Mouse (Mus musculus) heart, adult 9 months (tissue): Measurements from ENCODE around the gene Plcb2.

Source experiments
- DNase-seq, 2 experiments: peaks; one replicate each; pipeline ENCODE4 v3.0.0; 2022; ENCODE audit warnings: low spot score in 2 of 2

The Plcb2 gene

GRCm38 (mm10) chr2:118716677-118717076 lies 11.6 kb downstream of the Plcb2 start:
- peak; percentile 79 to 85 for DNase-seq

- no peak for DNase-seq
Measured at GRCm38 (mm10) chr2:118714230-118714629, 14.0 kb downstream of the Plcb2 start.

GRCm38 (mm10) chr2:118713631-118714030 lies 14.6 kb downstream of the Plcb2 start:
- no peak for DNase-seq

- DNase-seq, result no peak
Measured at GRCm38 (mm10) chr2:118711038-118711494, 17.2 kb downstream of the Plcb2 start.

GRCm38 (mm10) chr2:118709655-118710221 lies 18.5 kb downstream of the Plcb2 start:
- DNase-seq, result no peak

- no peak for DNase-seq
Measured at GRCm38 (mm10) chr2:118708472-118708871, 19.8 kb downstream of the Plcb2 start.

GRCm38 (mm10) chr2:118706436-118706835 lies 21.8 kb downstream of the Plcb2 start:
- no peak for DNase-seq

- no peak for DNase-seq
Measured at GRCm38 (mm10) chr2:118703913-118704730, 24.1 kb downstream of the Plcb2 start, which contains the start of gene Ankrd63. Gene Ankrd63, minus strand, starts transcription at chr2:118703963.

- DNase-seq, result no peak
Measured at GRCm38 (mm10) chr2:118702883-118703761, 25.1 kb downstream of the Plcb2 start.

GRCm38 (mm10) chr2:118701971-118702882 lies 26.0 kb downstream of the Plcb2 start:
- no peak for DNase-seq

- DNase-seq, result no peak
Measured at GRCm38 (mm10) chr2:118701161-118701560, 27.1 kb downstream of the Plcb2 start.

GRCm38 (mm10) chr2:118700179-118701062 lies 27.8 kb downstream of the Plcb2 start:
- DNase-seq, result peak; percentile 60 to 79

- DNase-seq, result no peak
Measured at GRCm38 (mm10) chr2:118697955-118698354, 30.3 kb downstream of the Plcb2 start.

- no peak for DNase-seq
Measured at GRCm38 (mm10) chr2:118697311-118697877, 30.8 kb downstream of the Plcb2 start.

GRCm38 (mm10) chr2:118696451-118697308 lies 31.6 kb downstream of the Plcb2 start:
- no peak for DNase-seq

- DNase-seq, result peak in 1 of 2 experiments; percentile 44
Measured at GRCm38 (mm10) chr2:118695677-118696232, 32.5 kb downstream of the Plcb2 start.

- no peak for DNase-seq
Measured at GRCm38 (mm10) chr2:118693370-118693966, 34.8 kb downstream of the Plcb2 start.

GRCm38 (mm10) chr2:118689875-118690274 lies 38.4 kb downstream of the Plcb2 start:
- no peak for DNase-seq
